Mouse (Mus musculus) heart, postnatal 14 days (tissue): ENCODE results near the gene Vamp3. TPM values are rescaled to one million over a fixed set of nuclear protein-coding genes. Genes with fewer than 3 reads are reported as not detected.

Source experiments
- total RNA-seq, 2 experiments: library from RNA; stranded (reverse); gene quantifications; 2 replicates each; pipeline ENCODE4 v1.2.3; 2021

The Vamp3 gene
- total RNA-seq, 2 experiments from 2014 or later = 73.1 to 78.0 TPM

Other genes starting within 250 kb of the Vamp3 start
- 10 to 100 TPM; 38.4 to 44.5 TPM for gene Errfi1, start 204.0 kb downstream of the Vamp3 start, total RNA-seq
- gene Park7, start 143.5 kb downstream of the Vamp3 start, total RNA-seq = 100 to 1,000 TPM; 200 to 218 TPM
- gene Tnfrsf9, start 143.4 kb downstream of the Vamp3 start, total RNA-seq = under 1 TPM; 0.29 to 0.45 TPM
- gene Uts2, start 60.9 kb downstream of the Vamp3 start, total RNA-seq = not detected
- gene Per3, start 13.3 kb downstream of the Vamp3 start, total RNA-seq = 10 to 100 TPM; 11.8 to 16.3 TPM
- gene Gm13090, start 31.6 kb upstream of the Vamp3 start, total RNA-seq = not detected